Mouse (Mus musculus) cerebellum, adult 2 months (tissue): ENCODE measurements around the gene Nckap5.

ENCODE experiments used
- CTCF ChIP-seq: fragments of 200-500 bp; IDR thresholded peaks from 2 replicates; pipeline ENCODE4 v1.5.1; 2011; ENCODE audit warnings: low read depth, mild to moderate bottlenecking, control low read depth, low read length, moderate library complexity, borderline replicate concordance; ENCODE audit not compliant: insufficient read depth
- POLR2A ChIP-seq: fragments of 200-500 bp; IDR thresholded peaks from 2 replicates; pipeline ENCODE4 v1.6.1; 2011; ENCODE audit warnings: low read length, control low read depth, borderline replicate concordance; ENCODE audit not compliant: insufficient read depth

- TF ChIP-seq CTCF: no peak
- no peak for TF ChIP-seq POLR2A
These were observed 157.4 kb downstream of the Nckap5 start for GRCm38 (mm10) chr1:126673238-126673637.
